Mouse (Mus musculus): ENCODE results near the gene Qdpr.
"Not testable (repeated sequence)": the region's sequence is repeated elsewhere in the genome, so short reads cannot be mapped to it uniquely, and the experiment has no call there.

Qdpr gene

DNA sequence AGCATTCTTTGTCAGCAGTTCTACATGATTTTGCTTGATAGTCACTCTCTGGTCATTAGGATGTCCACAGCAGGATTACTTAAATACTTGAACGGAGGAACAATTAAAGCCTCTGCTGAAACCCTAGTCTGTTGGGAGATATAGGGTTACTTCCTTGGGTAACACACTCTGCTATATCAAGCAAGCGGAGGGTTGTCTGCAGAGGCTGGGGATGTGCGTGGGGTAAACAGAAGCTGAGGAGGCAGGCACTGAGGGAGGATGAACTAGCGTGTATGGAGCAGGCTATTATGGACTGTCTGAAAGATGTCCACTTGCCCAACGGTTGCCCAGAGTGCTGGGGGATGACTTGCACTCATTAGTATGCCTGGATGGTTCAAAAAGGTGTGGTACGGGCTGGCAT is 3.4 kb upstream of the Qdpr start, which contains the start of gene Clrn2:
Gene Clrn2 (plus strand): TSS at position 301 of the 400 bp plus-strand sequence.
- no peak for DNase-seq (ENCODE audit: low read depth, low spot score)

- DNase-seq (ENCODE audit: low read depth, low spot score), result no peak
Observed at GRCm38 (mm10) chr5:45449206-45449605, 830 bp downstream of the Qdpr start.

GRCm38 (mm10) chr5:45448676-45449075 is 1.4 kb downstream of the Qdpr start:
- no peak for DNase-seq (ENCODE audit: low read depth, low spot score)

GRCm38 (mm10) chr5:45444130-45444832 is 5.8 kb downstream of the Qdpr start:
- no peak for DNase-seq (ENCODE audit: low read depth, low spot score)

DNA sequence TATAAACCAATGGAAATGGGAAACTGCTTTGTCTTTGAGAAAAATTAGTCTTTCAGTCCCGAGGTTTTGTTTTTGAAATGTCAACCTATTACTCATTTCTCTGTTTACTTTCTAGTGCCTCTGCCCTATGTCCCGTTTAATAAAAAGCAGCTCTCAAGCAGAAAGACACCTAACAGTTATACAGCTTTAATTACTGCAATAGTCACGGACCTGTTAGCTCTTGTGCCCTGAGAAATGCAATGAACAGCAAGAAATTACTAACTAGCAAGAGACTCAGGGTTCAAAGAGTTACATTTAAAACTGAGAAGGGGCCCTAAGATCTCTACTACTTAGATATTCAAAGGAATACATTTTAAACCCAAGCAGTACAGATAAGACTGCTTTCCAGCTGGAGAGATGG is 8.3 kb downstream of the Qdpr start:
- DNase-seq (ENCODE audit: low read depth, low spot score), result no peak

GRCm38 (mm10) chr5:45441124-45441523 is 8.9 kb downstream of the Qdpr start:
- no peak for DNase-seq (ENCODE audit: low read depth, low spot score)

- DNase-seq (ENCODE audit: low read depth, low spot score), result no peak
Observed at GRCm38 (mm10) chr5:45438301-45438700, 11.7 kb downstream of the Qdpr start.

- DNase-seq (ENCODE audit: low read depth, low spot score), result no peak
Observed at GRCm38 (mm10) chr5:45437826-45438225, 12.2 kb downstream of the Qdpr start.

DNA sequence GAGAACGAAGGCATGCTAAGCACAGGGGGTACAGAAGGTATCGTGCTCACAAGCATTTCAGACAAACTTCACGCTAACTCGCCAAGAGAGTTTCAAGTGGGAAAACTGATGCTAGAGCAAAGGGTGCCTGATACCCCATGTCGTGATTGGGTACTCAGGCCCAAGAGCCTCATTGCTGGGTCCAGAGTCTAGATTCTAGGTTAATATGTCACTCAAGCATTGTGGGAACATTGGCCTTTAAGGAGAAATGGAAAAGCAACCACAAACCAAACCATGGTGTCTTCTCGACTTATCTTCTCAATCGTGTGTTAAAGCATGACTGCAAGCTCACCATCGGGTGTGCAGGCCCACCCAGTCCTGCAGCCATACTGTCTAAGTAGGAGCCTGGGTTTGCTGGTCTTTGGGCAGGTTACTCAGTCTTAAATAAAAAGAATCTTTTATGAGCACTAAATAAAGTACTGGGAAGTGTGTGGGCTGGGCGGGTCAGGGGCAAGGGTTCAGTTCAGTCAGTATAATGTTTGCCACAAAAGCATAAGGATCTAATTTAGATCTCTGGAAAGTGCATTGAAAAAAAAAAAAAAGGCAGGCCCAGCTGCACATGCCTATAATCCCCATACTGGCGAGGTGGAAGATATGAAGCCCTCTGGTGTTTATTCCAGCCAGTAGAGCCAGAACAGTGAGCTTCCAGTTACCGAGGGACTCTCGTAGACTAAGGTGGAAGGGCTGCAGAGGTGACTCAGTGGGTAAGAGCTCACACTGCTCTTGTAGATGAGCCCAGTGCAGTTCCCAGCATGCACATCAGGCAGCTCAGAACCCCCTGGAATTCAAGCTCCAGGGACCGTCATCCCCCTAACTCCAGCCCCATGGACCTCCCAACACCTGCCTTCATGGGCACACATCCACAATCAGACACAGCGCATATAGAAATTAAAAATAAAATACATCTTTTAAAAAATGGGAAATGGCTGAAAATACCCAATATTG is 13.8 kb downstream of the Qdpr start:
- no peak for DNase-seq (ENCODE audit: low read depth, low spot score)

DNA sequence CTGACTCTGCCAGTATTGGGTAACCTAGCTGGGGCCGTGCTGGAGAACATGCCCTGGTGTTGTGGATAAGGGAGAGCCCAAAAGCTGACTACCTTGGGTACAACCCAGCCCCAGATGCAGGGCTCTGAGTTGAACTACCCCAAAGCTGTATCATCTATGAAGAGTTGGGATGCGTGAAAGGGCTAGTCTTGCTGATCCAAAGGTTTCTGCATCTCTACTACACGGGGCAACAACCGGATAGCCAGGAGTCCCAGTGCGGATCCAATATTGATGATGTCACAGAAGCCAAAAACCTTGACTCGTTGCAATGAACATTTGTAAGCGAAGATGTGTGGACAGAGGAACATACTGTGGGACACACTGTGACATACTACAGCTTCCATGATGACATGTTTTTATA is 22.1 kb downstream of the Qdpr start:
- DNase-seq (ENCODE audit: low read depth, low spot score), result no peak

DNA sequence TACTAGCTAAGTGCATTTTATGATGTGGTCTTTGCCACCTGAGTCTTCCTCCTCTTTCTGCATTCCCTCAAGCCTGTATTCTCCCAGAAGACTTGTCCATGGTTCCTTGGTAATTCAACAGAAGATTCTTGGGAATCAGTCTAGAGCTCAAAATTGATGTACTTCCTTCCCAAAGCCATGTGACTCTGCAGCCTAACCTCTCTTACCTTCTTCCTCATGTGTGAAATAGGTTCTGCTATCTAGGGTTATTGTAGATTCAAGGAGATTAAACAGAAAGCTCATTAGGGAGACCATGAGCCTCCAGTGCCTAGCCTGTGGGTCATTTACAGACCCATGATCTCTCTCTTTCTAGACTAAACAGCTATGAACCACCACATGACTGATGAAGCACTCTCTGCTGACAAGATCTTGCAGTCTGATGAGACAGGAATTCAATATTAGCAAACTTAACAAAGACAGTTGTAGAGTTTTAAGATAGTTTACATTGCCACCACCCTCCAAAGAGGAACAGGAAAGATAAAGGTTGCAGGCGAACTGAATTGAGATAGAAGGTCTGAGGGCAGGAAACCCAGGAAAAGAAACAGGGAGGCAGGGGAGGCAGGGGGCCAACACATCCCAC is 23.5 kb downstream of the Qdpr start:
- no peak for DNase-seq (ENCODE audit: low read depth, low spot score)

DNA sequence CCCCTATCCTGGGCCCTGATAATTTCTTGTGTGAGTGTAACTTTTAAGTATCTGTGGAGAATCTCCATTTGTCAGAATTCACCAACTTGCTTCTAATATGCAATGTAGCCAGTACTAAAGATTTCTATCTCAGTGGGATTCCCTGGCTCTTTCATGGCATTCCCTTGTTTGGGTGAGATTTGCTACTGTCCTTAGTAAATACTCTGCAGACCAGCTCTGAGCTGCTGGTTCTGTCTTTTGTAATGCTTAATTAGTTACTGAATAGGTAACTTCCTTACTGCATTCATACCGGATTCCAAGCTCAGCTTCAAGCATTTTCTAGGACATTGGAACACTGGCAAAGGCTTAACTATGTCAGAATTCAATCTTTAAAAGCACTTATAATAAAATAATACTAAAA is 24.3 kb downstream of the Qdpr start:
- DNase-seq (ENCODE audit: low read depth, low spot score), result not testable (repeated sequence)

GRCm38 (mm10) chr5:45424021-45424886 is 25.8 kb downstream of the Qdpr start:
- DNase-seq (ENCODE audit: low read depth, low spot score), result peak; percentile 70

DNA sequence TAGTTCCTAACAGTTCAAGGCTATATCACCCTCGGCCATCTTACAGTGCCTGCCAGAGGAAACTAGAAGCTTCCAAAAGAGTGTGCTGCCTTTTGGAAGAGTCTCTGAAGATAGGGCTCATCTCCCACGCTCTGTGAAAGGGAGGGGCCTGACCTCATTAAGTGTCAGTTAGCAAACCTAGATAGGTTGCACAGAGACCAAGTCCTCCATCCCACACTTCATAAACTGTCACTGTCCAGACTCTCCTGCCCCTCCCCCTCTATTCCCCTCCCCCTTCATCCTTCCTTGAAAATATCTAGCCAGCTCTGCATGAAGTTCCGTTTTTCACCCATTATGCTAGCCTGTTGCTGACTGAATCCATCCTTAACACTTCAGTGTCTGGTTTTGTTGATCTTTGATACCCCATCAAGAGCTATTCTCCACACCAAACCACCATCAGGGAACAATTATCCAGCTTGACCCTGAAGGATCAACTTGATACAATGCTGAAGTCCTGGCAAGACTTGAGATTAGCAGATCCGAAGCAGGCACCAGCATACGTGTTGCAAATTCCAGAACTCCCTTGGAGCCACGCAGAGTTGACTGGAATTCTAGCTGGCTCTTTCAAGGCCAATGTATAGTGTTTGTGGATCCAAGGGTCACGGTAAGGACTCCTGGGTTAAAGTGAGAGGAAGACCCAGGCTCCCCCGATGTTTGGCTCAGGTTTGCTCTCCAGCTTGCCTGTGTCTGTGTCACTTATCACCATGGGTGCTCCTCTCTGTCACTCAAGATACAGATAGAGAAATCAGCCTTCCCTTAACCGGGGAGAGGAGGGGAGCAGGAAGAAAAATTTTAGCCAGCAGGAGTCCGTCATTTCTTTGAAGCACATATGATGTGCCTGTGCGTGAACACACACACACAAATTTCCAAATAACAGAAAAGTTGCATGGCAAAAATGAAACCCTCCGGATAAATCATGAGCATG is 27.9 kb downstream of the Qdpr start:
- DNase-seq (ENCODE audit: low read depth, low spot score), result peak; percentile 29

- DNase-seq (ENCODE audit: low read depth, low spot score), result peak; percentile 23
Observed at GRCm38 (mm10) chr5:45419841-45420638, 30.0 kb downstream of the Qdpr start.

GRCm38 (mm10) chr5:45417859-45418443 is 32.1 kb downstream of the Qdpr start:
- DNase-seq (ENCODE audit: low read depth, low spot score), result no peak

DNA sequence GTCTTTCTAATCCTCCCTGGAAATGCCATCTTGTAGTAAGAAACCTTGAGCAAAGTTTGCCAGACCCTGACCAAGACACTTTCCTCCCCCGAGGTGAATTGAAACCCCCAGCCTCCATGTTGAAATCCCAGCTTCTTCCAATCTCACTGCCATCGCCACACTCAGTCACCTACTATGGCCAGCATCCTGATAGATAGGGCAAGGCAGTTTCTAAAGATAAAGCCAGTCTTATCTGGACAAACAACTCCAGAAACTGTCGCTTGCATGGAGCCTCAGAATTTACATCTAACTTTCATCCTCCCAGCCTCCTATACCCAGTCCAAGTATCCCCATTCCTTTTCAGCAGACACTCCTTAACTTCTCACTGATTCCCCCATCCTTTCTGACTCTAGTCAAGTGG is 33.6 kb downstream of the Qdpr start:
- DNase-seq (ENCODE audit: low read depth, low spot score), result no peak

GRCm38 (mm10) chr5:45406129-45406528 is 43.9 kb downstream of the Qdpr start:
- DNase-seq (ENCODE audit: low read depth, low spot score), result no peak

- DNase-seq (ENCODE audit: low read depth, low spot score), result peak; percentile 74
Observed at GRCm38 (mm10) chr5:45402632-45403031, 47.4 kb downstream of the Qdpr start.

Data from mesoderm, embryonic 11.5 days (tissue).